Mouse (Mus musculus) midbrain, embryonic 14.5 days (tissue): ENCODE measurements at regions not wholly inside any gene's neighbourhood (a gene's known extent, or its start where the extent isn't known, plus 50 kb on each side); places are given as distances from the start of the nearest gene placed in this dataset.

Source experiments
- ATAC-seq: fragments of 200-750 bp; cut with Nextera tagmentation; 2 replicates; pipeline ENCODE4 v1.8.0; 2017; ENCODE audit warnings: moderate number of reproducible peaks, moderate library complexity; ENCODE audit not compliant: low FRiP score, low TSS enrichment
- DNase-seq: peaks from one replicate; pipeline ENCODE4 v3.0.0-alpha.2; 2015
- H3K27ac ChIP-seq: fragments of 300-500 bp; sonication (generic); replicated peaks from 2 replicates; pipeline ENCODE4 v1.5.1; 2014; ENCODE audit warnings: mild to moderate bottlenecking, low read depth, low read length, moderate library complexity
- H3K27me3 ChIP-seq: fragments of 300-500 bp; sonication (generic); 2 replicates; pipeline ENCODE4 v1.6.1; 2014; ENCODE audit warnings: low read length, control low read depth, mixed read lengths; ENCODE audit not compliant: control insufficient read depth, insufficient read depth
- H3K36me3 ChIP-seq: fragments of 300-500 bp; sonication (generic); 2 replicates; pipeline ENCODE4 v1.6.1; 2014; ENCODE audit warnings: low read length, control low read depth; ENCODE audit not compliant: control insufficient read depth, insufficient read depth
- H3K4me1 ChIP-seq: fragments of 300-500 bp; sonication (generic); 2 replicates; pipeline ENCODE4 v1.6.1; 2014; ENCODE audit warnings: mild to moderate bottlenecking, antibody characterized with exemption, low read length, control low read depth; ENCODE audit not compliant: control insufficient read depth, insufficient read depth
- H3K4me2 ChIP-seq: fragments of 300-500 bp; sonication (generic); 2 replicates; pipeline ENCODE4 v1.6.1; 2014; ENCODE audit warnings: mild to moderate bottlenecking, low read length, moderate library complexity
- H3K4me3 ChIP-seq: fragments of 300-500 bp; sonication (generic); replicated peaks from 2 replicates; pipeline ENCODE4 v1.5.1; 2014; ENCODE audit warnings: low read depth, low read length
- H3K9ac ChIP-seq: fragments of 300-500 bp; sonication (generic); replicated peaks from 2 replicates; pipeline ENCODE4 v1.6.1; 2014; ENCODE audit warnings: mild to moderate bottlenecking, low read length, moderate library complexity
- H3K9me3 ChIP-seq: fragments of 300-500 bp; sonication (generic); 2 replicates; pipeline ENCODE4 v1.6.1; 2016; ENCODE audit warnings: low read length, control low read depth, mixed read lengths; ENCODE audit not compliant: control insufficient read depth
- WGBS: fragments of 180-500 bp; shearing (Covaris S2); extraction: QIAGEN DNeasy Blood & Tissue Kit; methylation state at CpG from one replicate; pipeline ENCODE4 v1.1.7; 2014; 5-methylcytosine and 5-hydroxymethylcytosine counted together

DNA sequence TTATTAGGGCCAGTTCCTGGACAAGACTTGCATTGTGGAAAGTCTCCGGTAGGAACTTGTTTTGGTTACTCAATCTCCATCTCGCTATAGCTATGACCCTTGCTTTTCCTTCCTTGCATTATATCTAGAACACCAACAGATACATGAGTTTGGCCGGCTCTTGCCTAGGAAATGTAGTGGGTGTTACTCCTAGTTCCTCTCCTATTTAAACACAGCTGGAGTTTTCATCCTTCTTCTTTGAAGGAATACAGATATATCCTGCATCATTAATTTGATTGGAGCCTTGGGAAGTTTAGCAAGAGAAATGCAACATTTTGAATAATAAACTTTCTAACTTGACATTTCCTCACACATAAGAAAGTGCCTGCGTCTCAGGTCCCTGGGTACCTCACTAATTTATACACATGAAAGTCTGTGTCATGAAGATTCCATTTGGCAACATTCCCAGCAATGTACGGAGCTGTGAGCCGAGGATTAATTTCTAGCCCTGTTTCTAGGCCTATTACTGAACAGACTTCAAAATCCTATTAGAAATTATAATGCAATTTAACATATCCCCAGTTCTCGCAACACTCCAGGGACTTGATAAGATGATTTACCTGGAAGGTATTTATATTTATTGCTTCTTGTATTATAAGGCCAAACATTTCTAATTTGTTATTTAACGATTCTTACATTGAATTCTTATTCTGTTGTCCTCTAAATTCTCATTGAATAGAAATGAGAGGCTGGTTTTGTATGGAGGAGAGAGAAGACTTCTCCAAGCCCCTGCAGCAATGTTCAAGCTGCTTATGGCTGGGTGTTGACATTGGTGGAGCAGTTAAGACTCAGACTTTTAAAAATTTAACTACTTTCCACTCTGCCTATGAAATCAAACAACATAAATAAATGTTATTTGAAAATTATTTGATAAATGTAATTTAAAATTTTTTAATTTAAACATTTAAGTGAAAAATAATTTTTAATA lies 62.3 kb downstream of the Sntn start:
- ATAC-seq (peak; percentile 68; the same call in 1 of the 2 replicates), DNase-seq (peak; percentile 79)
- Histone ChIP-seq H3K36me3 (no peaks in the 10 kb centered on the region), H3K4me2 (no peak overlapping the region), H3K27ac (no peak overlapping the region), H3K4me3 (no peak overlapping the region), H3K9me3 (no peaks in the 10 kb centered on the region; the same call in 1 of the 2 replicates), H3K9ac (no peak overlapping the region), H3K4me1 (no peaks in the 10 kb centered on the region), H3K27me3 (no peaks in the 10 kb centered on the region)
- WGBS, result 45% methylated on average over 8 of the region's 8 CpGs
